Mouse (Mus musculus) stomach, postnatal 0 days (tissue): ENCODE results near the gene Mrtfa.

Source experiments
- CTCF ChIP-seq: IDR thresholded peaks from 2 replicates; pipeline ENCODE4 v1.5.1; 2016; ENCODE audit warnings: antibody characterized with exemption, low read depth, mild to moderate bottlenecking, moderate library complexity
- EP300 ChIP-seq: optimal IDR thresholded peaks from 2 replicates; pipeline ENCODE3; 2016; ENCODE audit warnings: antibody characterized with exemption

GRCm38 (mm10) chr15:81198447-81198846, 7.9 kb upstream of the Mrtfa start:
- TF ChIP-seq CTCF (peak; percentile 54), EP300 (no peak)
